Mouse (Mus musculus) C2C12 (cell line): Measurements from ENCODE around the gene Caln1.

Experiments
- CTCF ChIP-seq: IDR thresholded peaks from one replicate; pipeline ENCODE4 v1.5.1; 2011; ENCODE audit not compliant: control insufficient read depth, insufficient read depth, insufficient read length
- FOSL1 ChIP-seq: IDR thresholded peaks from one replicate; pipeline ENCODE4 v1.8.0; 2011; ENCODE audit warnings: mild to moderate bottlenecking, low read length; ENCODE audit not compliant: poor library complexity, insufficient read depth, severe bottlenecking
- MYOD1 ChIP-seq: IDR thresholded peaks from one replicate; pipeline ENCODE4 v1.6.1; 2011; ENCODE audit warnings: low read depth; ENCODE audit not compliant: control insufficient read depth, insufficient read length

- TF ChIP-seq CTCF (no peak), FOSL1 (no peak), MYOD1 (no peak)
These were observed 490.5 kb downstream of the Caln1 start for GRCm38 (mm10) chr5:130859736-130860135.
